Mouse (Mus musculus) lung, adult 18-20 months (tissue): ENCODE measurements at regions not wholly inside any gene's neighbourhood (a gene's known extent, or its start where the extent isn't known, plus 50 kb on each side); places are given as distances from the start of the nearest gene placed in this dataset.

Source experiments
- DNase-seq, 2 experiments: peaks; one replicate each; pipeline ENCODE4 v3.0.0; 2022; ENCODE audit warnings: mixed read lengths in 2 of 2

DNA sequence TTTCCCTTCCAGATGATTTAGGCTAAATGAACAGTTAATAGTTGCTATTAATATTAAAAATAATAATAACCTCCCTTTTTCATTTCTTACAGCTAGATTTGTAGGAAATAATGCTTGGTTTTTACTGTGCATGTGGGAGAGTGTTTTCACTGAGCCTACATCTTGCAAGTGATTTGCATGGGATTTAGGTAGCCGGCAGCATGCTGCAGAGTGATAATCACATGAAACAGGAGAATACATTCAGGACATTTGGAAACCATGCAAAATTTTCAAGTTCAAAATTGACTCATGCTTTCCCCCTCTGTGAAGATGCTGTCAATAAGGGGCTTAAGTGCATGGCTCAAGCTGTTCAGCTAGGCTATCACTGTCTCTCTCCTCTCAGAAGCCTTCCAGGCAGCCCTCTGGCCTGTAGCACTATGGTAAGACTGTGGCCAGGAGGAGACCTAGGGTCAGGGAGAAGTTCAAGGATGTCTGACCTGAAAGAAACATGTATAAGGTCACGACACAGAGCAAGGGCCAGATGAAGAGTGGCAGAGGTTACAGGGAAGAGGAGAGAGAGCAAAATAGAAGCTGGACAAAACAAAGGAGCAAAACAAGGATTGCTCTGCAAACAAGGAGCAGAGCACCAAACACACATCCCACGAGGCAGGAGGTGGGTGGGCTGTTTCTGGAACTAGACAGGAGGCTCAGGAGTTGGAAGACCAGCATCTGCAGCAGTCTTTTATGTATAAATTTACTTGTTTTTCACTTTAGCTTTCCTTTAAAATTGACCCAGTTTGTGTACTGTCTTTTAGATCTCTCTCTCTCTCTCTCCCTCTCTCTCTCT, 177.5 kb downstream of the Tmem161b start:
- DNase-seq, result no peak

- DNase-seq, result no peak
These were observed 178.9 kb downstream of the Tmem161b start for GRCm38 (mm10) chr13:84401006-84401405.

DNA sequence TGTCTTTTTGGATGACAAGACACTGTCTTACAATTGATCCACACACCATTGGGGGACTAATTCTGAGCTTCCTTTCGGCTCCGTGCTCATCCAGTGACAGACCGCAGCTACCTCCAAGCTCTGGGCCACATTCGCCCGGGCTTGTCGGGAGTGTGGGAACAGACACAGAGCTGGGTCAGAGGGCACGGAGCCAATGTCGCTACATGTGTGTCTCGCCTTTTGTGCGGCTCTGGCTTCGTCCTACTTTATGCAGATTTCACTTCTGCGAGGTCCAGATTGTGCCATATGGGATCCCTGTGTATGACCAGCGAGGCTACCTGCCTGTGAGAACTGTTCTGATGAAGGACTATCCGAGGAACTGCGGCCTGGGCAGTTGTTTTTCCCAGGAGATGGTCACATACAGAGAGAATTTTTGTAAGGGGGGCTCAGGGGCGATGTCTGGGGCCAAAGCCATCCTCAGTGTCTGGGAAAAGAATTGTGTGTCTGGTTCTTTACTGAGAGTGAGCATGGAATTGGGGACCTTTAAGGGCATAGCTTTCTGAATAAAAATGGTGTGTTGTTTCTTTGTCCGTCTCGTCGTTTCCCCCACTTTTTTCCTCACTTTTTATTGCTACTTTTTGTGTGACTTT, 182.6 kb downstream of the Tmem161b start:
- no peak for DNase-seq

- DNase-seq, result no peak
These were observed 212.3 kb downstream of the Tmem161b start for GRCm38 (mm10) chr13:84434444-84434843.

DNA sequence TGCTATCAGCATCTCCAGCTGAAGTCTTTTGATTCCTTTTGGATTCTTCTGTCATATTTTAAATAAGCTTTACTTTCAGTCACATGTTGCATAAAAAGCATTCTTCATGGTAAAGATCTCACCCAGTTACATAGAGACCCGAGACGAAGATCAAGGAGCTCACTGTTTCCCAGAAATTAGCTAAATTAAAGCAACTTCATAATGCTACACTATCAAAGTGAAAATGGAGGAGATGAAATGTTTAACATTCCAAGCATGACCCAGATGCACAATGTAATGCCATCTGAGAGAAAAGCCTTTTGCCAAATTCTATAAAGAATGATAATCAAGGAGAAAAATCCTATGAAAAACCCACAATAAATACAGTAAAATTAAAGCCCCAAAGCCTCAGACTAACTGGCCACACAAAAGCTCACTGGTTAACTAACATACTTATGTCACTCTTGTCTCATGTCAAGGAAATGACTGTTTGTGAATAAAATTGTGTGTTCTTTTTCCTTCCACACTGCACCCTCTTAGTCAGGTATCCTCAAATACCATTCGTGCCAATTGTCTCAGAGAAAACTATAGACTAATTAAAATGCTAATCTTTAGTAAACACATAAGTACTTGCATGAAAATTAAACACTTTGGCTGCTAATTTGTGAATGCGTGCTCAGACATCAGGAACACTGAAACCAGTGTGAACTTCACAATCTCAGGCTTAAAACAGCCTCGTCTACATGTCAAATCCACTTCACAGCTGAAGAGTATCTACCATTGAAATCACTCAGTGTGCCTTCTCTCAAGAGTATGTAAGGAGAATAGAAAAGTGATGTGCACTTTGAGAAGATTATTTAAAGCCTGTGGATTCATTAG, 215.7 kb downstream of the Tmem161b start:
- DNase-seq, result no peak

DNA sequence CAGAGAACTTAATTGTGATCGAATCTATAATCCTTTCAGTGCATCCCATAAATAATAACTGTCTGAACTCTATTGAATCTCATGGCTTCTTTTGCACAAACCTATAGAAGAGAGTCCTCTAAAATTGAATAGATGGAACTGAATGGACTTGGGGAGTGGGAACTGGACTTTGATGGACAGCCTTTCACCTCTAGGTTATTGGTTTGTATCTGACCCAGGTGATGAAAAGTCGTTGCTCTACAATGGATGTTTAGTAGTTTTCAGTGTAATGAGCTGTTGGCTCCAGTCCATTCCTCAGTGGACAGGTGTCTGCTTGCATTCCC, 216.3 kb downstream of the Tmem161b start:
- DNase-seq, result no peak

DNA sequence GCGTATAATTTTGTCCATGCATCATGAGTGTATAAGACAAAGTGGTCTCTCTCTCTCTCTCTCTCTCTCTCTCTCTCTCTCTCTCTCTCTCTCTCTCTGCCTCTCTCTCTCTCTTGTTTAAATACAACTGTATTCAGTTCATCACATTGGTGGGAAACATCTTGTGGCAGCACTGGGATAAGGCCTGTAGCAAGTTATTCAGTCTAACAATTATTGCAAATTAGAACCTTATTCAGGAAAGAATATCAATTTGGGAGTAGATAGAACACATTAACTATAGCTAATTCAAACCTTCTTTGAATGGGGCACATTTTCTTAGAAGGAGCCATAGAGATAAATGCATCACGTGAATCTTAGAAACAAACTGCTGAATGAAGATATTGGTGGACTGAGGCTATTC, 226.4 kb downstream of the Tmem161b start:
- no peak for DNase-seq

GRCm38 (mm10) chr13:84449001-84449551, 227.0 kb downstream of the Tmem161b start:
- DNase-seq, result no peak
